Mouse (Mus musculus) liver, embryonic 12.5 days (tissue): ENCODE data around the gene Gm20547. TPM values are rescaled to one million over a fixed set of nuclear protein-coding genes. Genes with fewer than 3 reads are reported as not detected.

Experiments used
- ATAC-seq: fragments of 200-750 bp; cut with Nextera tagmentation; 2 replicates; pipeline ENCODE4 v1.8.0; 2017; ENCODE audit warnings: moderate number of reproducible peaks, mild to moderate bottlenecking, moderate library complexity
- H3K27ac ChIP-seq: fragments of 300-500 bp; sonication (generic); 2 replicates; pipeline ENCODE4 v1.5.1; 2016; ENCODE audit warnings: mild to moderate bottlenecking
- H3K27me3 ChIP-seq: fragments of 300-500 bp; sonication (generic); replicated peaks from 2 replicates; pipeline ENCODE4 v1.6.1; 2016; ENCODE audit warnings: mild to moderate bottlenecking, moderate library complexity
- H3K36me3 ChIP-seq: fragments of 300-500 bp; sonication (generic); 2 replicates; pipeline ENCODE4 v1.6.1; 2016; ENCODE audit warnings: mild to moderate bottlenecking, moderate library complexity
- H3K4me1 ChIP-seq: fragments of 300-500 bp; sonication (generic); 2 replicates; pipeline ENCODE4 v1.6.1; 2016
- H3K4me2 ChIP-seq: fragments of 300-500 bp; sonication (generic); 2 replicates; pipeline ENCODE4 v1.6.1; 2016; ENCODE audit warnings: mild to moderate bottlenecking, moderate library complexity
- H3K4me3 ChIP-seq: fragments of 300-500 bp; sonication (generic); 2 replicates; pipeline ENCODE4 v1.5.1; 2016; ENCODE audit warnings: mild to moderate bottlenecking, moderate library complexity
- H3K9ac ChIP-seq: fragments of 300-500 bp; sonication (generic); 2 replicates; pipeline ENCODE4 v1.6.1; 2016; ENCODE audit warnings: mild to moderate bottlenecking, moderate library complexity
- H3K9me3 ChIP-seq: fragments of 300-500 bp; sonication (generic); replicated peaks from 2 replicates; pipeline ENCODE4 v1.6.1; 2016; ENCODE audit warnings: mild to moderate bottlenecking, moderate library complexity
- WGBS: fragments of 180-500 bp; shearing (Covaris S2); methylation state at CpG from one replicate; pipeline ENCODE4 v1.1.7; 2016; ENCODE audit not compliant: insufficient replicate concordance; 5-methylcytosine and 5-hydroxymethylcytosine counted together
- polyA plus RNA-seq: library from polyadenylated mRNA; unstranded; fragments of >200 nt; fragmentation: Nextera tagmentation; extraction: Ambion mirVana; gene quantifications from 2 replicates; pipeline ENCODE4 v1.2.1, GENCODE M21; 2016

Gm20547 gene
- polyA plus RNA-seq, 1 experiment from 2014 or later = not detected

- no peak for ATAC-seq
- Histone ChIP-seq H3K4me2 (peak overlapping the region; percentile 100), H3K4me3 (peak overlapping the region; percentile 80), H3K36me3 (peaks cover 14% of the 10 kb centered on the region), H3K9ac (peak overlapping the region; percentile 91), H3K9me3 (no peaks in the 10 kb centered on the region), H3K4me1 (peaks cover 66% of the 10 kb centered on the region), H3K27me3 (no peaks in the 10 kb centered on the region), H3K27ac (peak overlapping the region; percentile 90)
- 16% methylated on average over 48 of the region's 51 CpGs for WGBS
These were observed 13.1 kb upstream of the Gm20547 start for GRCm38 (mm10) chr17:34894801-34895530.

- peaks cover 60% of the 10 kb centered on the region for H3K4me1 ChIP-seq
- no peaks in the 10 kb centered on the region for H3K9me3 ChIP-seq
- WGBS = under 1% methylated on average over 18 of the region's 51 CpGs
- no peaks in the 10 kb centered on the region for H3K27me3 ChIP-seq
- peak overlapping the region; percentile 91 for H3K9ac ChIP-seq
- H3K4me3 ChIP-seq = peak overlapping the region; percentile 80
- ATAC-seq = peak; percentile 85
- peak overlapping the region; percentile 90 for H3K27ac ChIP-seq
- H3K36me3 ChIP-seq = peaks cover 14% of the 10 kb centered on the region
- H3K4me2 ChIP-seq = peak overlapping the region; percentile 100
These were observed 12.3 kb upstream of the Gm20547 start for GRCm38 (mm10) chr17:34894074-34894597.

- no peak for ATAC-seq
- no peaks in the 10 kb centered on the region for H3K9me3 ChIP-seq
- peak overlapping the region; percentile 91 for H3K9ac ChIP-seq
- H3K27ac ChIP-seq = peak overlapping the region; percentile 90
- peaks cover 54% of the 10 kb centered on the region for H3K4me1 ChIP-seq
- H3K4me3 ChIP-seq = peak overlapping the region; percentile 80
- H3K4me2 ChIP-seq = peak overlapping the region; percentile 100
- H3K36me3 ChIP-seq = peaks cover 14% of the 10 kb centered on the region
- no peaks in the 10 kb centered on the region for H3K27me3 ChIP-seq
- 72% methylated on average over 12 of the region's 12 CpGs for WGBS
These were observed 11.4 kb upstream of the Gm20547 start for GRCm38 (mm10) chr17:34893072-34893824.

GRCm38 (mm10) chr17:34891377-34891776 lies 9.5 kb upstream of the Gm20547 start:
- H3K36me3 ChIP-seq = peaks cover 11% of the 10 kb centered on the region
- H3K4me3 ChIP-seq = no peak overlapping the region
- H3K4me2 ChIP-seq = no peak overlapping the region
- no peak overlapping the region for H3K9ac ChIP-seq
- no peak for ATAC-seq
- H3K4me1 ChIP-seq = peaks cover 40% of the 10 kb centered on the region
- no peaks in the 10 kb centered on the region for H3K9me3 ChIP-seq
- no peak overlapping the region for H3K27ac ChIP-seq
- H3K27me3 ChIP-seq = no peaks in the 10 kb centered on the region
- WGBS = 84% methylated on average over 2 of the region's 2 CpGs

GRCm38 (mm10) chr17:34890074-34890743 lies 8.4 kb upstream of the Gm20547 start:
- Histone ChIP-seq H3K4me2 (no peak overlapping the region), H3K9me3 (no peaks in the 10 kb centered on the region), H3K4me1 (peaks cover 39% of the 10 kb centered on the region), H3K27me3 (no peaks in the 10 kb centered on the region), H3K36me3 (no peaks in the 10 kb centered on the region), H3K4me3 (no peak overlapping the region), H3K27ac (no peak overlapping the region), H3K9ac (no peak overlapping the region)
- whole genome bisulfite sequencing = 75% methylated on average over 12 of the region's 12 CpGs
- no peak for ATAC-seq

GRCm38 (mm10) chr17:34887942-34888341 lies 6.1 kb upstream of the Gm20547 start:
- Histone ChIP-seq H3K4me1 (peaks cover 38% of the 10 kb centered on the region), H3K4me2 (no peak overlapping the region), H3K36me3 (no peaks in the 10 kb centered on the region), H3K4me3 (no peak overlapping the region), H3K9ac (no peak overlapping the region), H3K27me3 (no peaks in the 10 kb centered on the region), H3K27ac (no peak overlapping the region), H3K9me3 (no peaks in the 10 kb centered on the region)
- no peak for ATAC-seq
- WGBS = 49% methylated on average over 5 of the region's 5 CpGs

GRCm38 (mm10) chr17:34885615-34886014 lies 3.8 kb upstream of the Gm20547 start:
- Histone ChIP-seq H3K9ac (no peak overlapping the region), H3K36me3 (no peaks in the 10 kb centered on the region), H3K4me1 (peaks cover 45% of the 10 kb centered on the region), H3K9me3 (no peaks in the 10 kb centered on the region), H3K4me2 (no peak overlapping the region), H3K27me3 (0 out of 2 replicates have a peak, but pooled peaks cover 4% of the 10 kb centered on the region), H3K27ac (no peak overlapping the region), H3K4me3 (no peak overlapping the region)
- ATAC-seq = no peak
- 78% methylated on average over 3 of the region's 3 CpGs for WGBS

GRCm38 (mm10) chr17:34884704-34885103 lies 2.9 kb upstream of the Gm20547 start:
- Histone ChIP-seq H3K36me3 (no peaks in the 10 kb centered on the region), H3K9ac (peak overlapping the region; percentile 6; the same call in 1 of the 2 replicates), H3K27ac (no peak overlapping the region), H3K4me1 (peaks cover 47% of the 10 kb centered on the region), H3K27me3 (0 out of 2 replicates have a peak, but pooled peaks cover 4% of the 10 kb centered on the region), H3K4me2 (0 out of 2 replicates have a peak overlapping the region, but pooled peaks have one; percentile 11), H3K9me3 (no peaks in the 10 kb centered on the region), H3K4me3 (no peak overlapping the region)
- 28% methylated on average over 6 of the region's 6 CpGs for WGBS
- ATAC-seq = peak; percentile 48

- H3K4me3 ChIP-seq = no peak overlapping the region
- no peak for ATAC-seq
- peaks cover 51% of the 10 kb centered on the region for H3K4me1 ChIP-seq
- H3K9ac ChIP-seq = no peak overlapping the region
- WGBS = 51% methylated on average over 3 of the region's 3 CpGs
- no peaks in the 10 kb centered on the region for H3K9me3 ChIP-seq
- 0 out of 2 replicates have a peak, but pooled peaks cover 4% of the 10 kb centered on the region for H3K27me3 ChIP-seq
- no peaks in the 10 kb centered on the region for H3K36me3 ChIP-seq
- H3K27ac ChIP-seq = no peak overlapping the region
- no peak overlapping the region for H3K4me2 ChIP-seq
These were observed 1.5 kb upstream of the Gm20547 start for GRCm38 (mm10) chr17:34883332-34883731.

- Histone ChIP-seq H3K4me1 (peaks cover 45% of the 10 kb centered on the region), H3K4me2 (peak overlapping the region; percentile 54), H3K27me3 (0 out of 2 replicates have a peak, but pooled peaks cover 4% of the 10 kb centered on the region), H3K4me3 (no peak overlapping the region), H3K36me3 (no peaks in the 10 kb centered on the region), H3K27ac (0 out of 2 replicates have a peak overlapping the region, but pooled peaks have one; percentile 53), H3K9me3 (no peaks in the 10 kb centered on the region), H3K9ac (0 out of 2 replicates have a peak overlapping the region, but pooled peaks have one; percentile 18)
- no peak for ATAC-seq
These were observed 676 bp downstream of the Gm20547 start for GRCm38 (mm10) chr17:34881166-34881565.

- Histone ChIP-seq H3K9me3 (no peaks in the 10 kb centered on the region), H3K27me3 (0 out of 2 replicates have a peak, but pooled peaks cover 4% of the 10 kb centered on the region), H3K27ac (no peak within 1 kb of the TSS), H3K4me3 (no peak within 1 kb of the TSS), H3K9ac (no peak within 1 kb of the TSS), H3K4me1 (peaks cover 28% of the 10 kb centered on the region), H3K36me3 (0 out of 2 replicates have a peak, but pooled peaks cover 2% of the 10 kb centered on the region), H3K4me2 (0 out of 2 replicates have a peak within 1 kb of the TSS, but pooled peaks have one; percentile 15)
- 62% methylated on average over 11 of the region's 11 CpGs for WGBS
- ATAC-seq = no peak
These were observed 2.4 kb downstream of the Gm20547 start, which contains the start of gene Zbtb12 for GRCm38 (mm10) chr17:34879336-34879879. TSS of gene Zbtb12 (plus strand) at chr17:34879483.
